Mouse (Mus musculus) frontal cortex, adult (tissue): ENCODE data around the gene Irf3.
"Not testable (repeated sequence)": the region's sequence is repeated elsewhere in the genome, so short reads cannot be mapped to it uniquely, and the experiment has no call there.

Experiments used
- ATAC-seq: cut with Nextera tagmentation; 2 replicates; pipeline ENCODE4 v1.9.2; 2017; ENCODE audit warnings: mild to moderate bottlenecking, moderate library complexity, mixed read lengths; ENCODE audit not compliant: low TSS enrichment

Irf3 gene

GRCm38 (mm10) chr7:45007846-45008245 is 10.4 kb downstream of the Irf3 start:
- ATAC-seq = no peak

GRCm38 (mm10) chr7:45008411-45008810 is 11.0 kb downstream of the Irf3 start:
- no peak for ATAC-seq

GRCm38 (mm10) chr7:45012011-45012410 is 14.6 kb downstream of the Irf3 start:
- ATAC-seq = no peak

GRCm38 (mm10) chr7:45012824-45013223 is 15.4 kb downstream of the Irf3 start:
- ATAC-seq = no peak

GRCm38 (mm10) chr7:45013366-45014095 is 16.1 kb downstream of the Irf3 start:
- no peak for ATAC-seq

- ATAC-seq = no peak
Measured at GRCm38 (mm10) chr7:45014096-45014451, 16.6 kb downstream of the Irf3 start.

GRCm38 (mm10) chr7:45015344-45015956 is 18.0 kb downstream of the Irf3 start:
- no peak for ATAC-seq

- ATAC-seq = peak; percentile 64
Measured at GRCm38 (mm10) chr7:45015957-45016612, 18.6 kb downstream of the Irf3 start, which contains the start of gene Scaf1. Scaf1 (minus strand) TSS chr7:45016363.

- no peak for ATAC-seq
Measured at GRCm38 (mm10) chr7:45016761-45017160, 19.3 kb downstream of the Irf3 start.

GRCm38 (mm10) chr7:45017242-45018061 is 20.0 kb downstream of the Irf3 start, which contains the start of gene Rras:
Rras (plus strand) TSS chr7:45017961.
- ATAC-seq = peak; percentile 76

GRCm38 (mm10) chr7:45019031-45019571 is 21.7 kb downstream of the Irf3 start:
- ATAC-seq = no peak

GRCm38 (mm10) chr7:45020225-45020624 is 22.8 kb downstream of the Irf3 start:
- ATAC-seq = no peak

GRCm38 (mm10) chr7:45023711-45024110 is 26.3 kb downstream of the Irf3 start:
- ATAC-seq = not testable (repeated sequence)

- no peak for ATAC-seq
Measured at GRCm38 (mm10) chr7:45024281-45025248, 27.1 kb downstream of the Irf3 start.

GRCm38 (mm10) chr7:45025601-45026220 is 28.3 kb downstream of the Irf3 start:
- ATAC-seq = peak; percentile 14; the same call in 1 of the 2 replicates

- no peak for ATAC-seq
Measured at GRCm38 (mm10) chr7:45026256-45026655, 28.8 kb downstream of the Irf3 start.

GRCm38 (mm10) chr7:45027761-45028160 is 30.3 kb downstream of the Irf3 start:
- no peak for ATAC-seq

- ATAC-seq = no peak
Measured at GRCm38 (mm10) chr7:45028351-45028750, 30.9 kb downstream of the Irf3 start.

GRCm38 (mm10) chr7:45029995-45030394 is 32.5 kb downstream of the Irf3 start:
- no peak for ATAC-seq

GRCm38 (mm10) chr7:45030857-45031256 is 33.4 kb downstream of the Irf3 start:
- ATAC-seq = no peak
